Mouse (Mus musculus) liver, postnatal 0 days (tissue): ENCODE data around the gene Atxn1. TPM values are rescaled to one million over a fixed set of nuclear protein-coding genes. Genes with fewer than 3 reads are reported as not detected.
A peak's percentile ranks its signal among the peaks of the same experiment; 100 is the strongest.

Experiments
- ATAC-seq: fragments of 200-750 bp; cut with Nextera tagmentation; 2 replicates; pipeline ENCODE4 v1.8.0; 2017; ENCODE audit warnings: mild to moderate bottlenecking, moderate library complexity
- DNase-seq: peaks from one replicate; pipeline ENCODE4 v3.0.0-alpha.2; 2016
- H3K27ac ChIP-seq: fragments of 300-500 bp; sonication (generic); 2 replicates; pipeline ENCODE4 v1.5.1; 2014; ENCODE audit warnings: antibody characterized with exemption, moderate library complexity, mild to moderate bottlenecking, low read depth
- H3K27me3 ChIP-seq: fragments of 300-500 bp; sonication (generic); 2 replicates; pipeline ENCODE4 v1.6.1; 2014; ENCODE audit warnings: low read length, control low read depth, mixed read lengths; ENCODE audit not compliant: insufficient read depth
- H3K36me3 ChIP-seq: fragments of 300-500 bp; sonication (generic); replicated peaks from 2 replicates; pipeline ENCODE4 v1.6.1; 2014; ENCODE audit warnings: mild to moderate bottlenecking, control low read depth, low read length, moderate library complexity, mixed read lengths; ENCODE audit not compliant: insufficient read depth
- H3K4me1 ChIP-seq: fragments of 300-500 bp; sonication (generic); 2 replicates; pipeline ENCODE4 v1.6.1; 2014; ENCODE audit warnings: antibody characterized with exemption, mild to moderate bottlenecking, control low read depth; ENCODE audit not compliant: insufficient read depth
- H3K4me2 ChIP-seq: fragments of 300-500 bp; sonication (generic); 2 replicates; pipeline ENCODE4 v1.6.1; 2014; ENCODE audit warnings: low read depth, mild to moderate bottlenecking, low read length, moderate library complexity, mixed read lengths
- H3K4me3 ChIP-seq: fragments of 300-500 bp; sonication (generic); 2 replicates; pipeline ENCODE4 v1.5.1; 2014; ENCODE audit warnings: low read depth, low read length
- H3K9ac ChIP-seq: fragments of 300-500 bp; sonication (generic); replicated peaks from 2 replicates; pipeline ENCODE4 v1.6.1; 2014; ENCODE audit warnings: mild to moderate bottlenecking, moderate library complexity
- H3K9me3 ChIP-seq: fragments of 300-500 bp; sonication (generic); 2 replicates; pipeline ENCODE4 v1.6.1; 2016; ENCODE audit warnings: mild to moderate bottlenecking, control low read depth, low read length, mixed read lengths
- CTCF ChIP-seq: sonication (generic); IDR thresholded peaks from 2 replicates; pipeline ENCODE4 v1.5.1; 2016; ENCODE audit warnings: antibody characterized with exemption, low read depth
- EP300 ChIP-seq: IDR thresholded peaks from 2 replicates; pipeline ENCODE4 v1.6.1; 2016; ENCODE audit warnings: antibody characterized with exemption, low read depth, mild to moderate bottlenecking
- WGBS: fragments of 180-500 bp; shearing (Covaris S2); extraction: QIAGEN DNeasy Blood & Tissue Kit; methylation state at CpG from one replicate; pipeline ENCODE4 v1.1.7; 2014; ENCODE audit not compliant: insufficient replicate concordance; 5-methylcytosine and 5-hydroxymethylcytosine counted together
- polyA plus RNA-seq: library from polyadenylated mRNA; unstranded; fragments of >200 nt; fragmentation: Nextera tagmentation; extraction: Ambion mirVana; gene quantifications from 2 replicates; pipeline ENCODE4 v1.2.1, GENCODE M21; 2015

Atxn1 gene
- polyA plus RNA-seq, 1 experiment from 2014 or later = 4.4 TPM

DNA sequence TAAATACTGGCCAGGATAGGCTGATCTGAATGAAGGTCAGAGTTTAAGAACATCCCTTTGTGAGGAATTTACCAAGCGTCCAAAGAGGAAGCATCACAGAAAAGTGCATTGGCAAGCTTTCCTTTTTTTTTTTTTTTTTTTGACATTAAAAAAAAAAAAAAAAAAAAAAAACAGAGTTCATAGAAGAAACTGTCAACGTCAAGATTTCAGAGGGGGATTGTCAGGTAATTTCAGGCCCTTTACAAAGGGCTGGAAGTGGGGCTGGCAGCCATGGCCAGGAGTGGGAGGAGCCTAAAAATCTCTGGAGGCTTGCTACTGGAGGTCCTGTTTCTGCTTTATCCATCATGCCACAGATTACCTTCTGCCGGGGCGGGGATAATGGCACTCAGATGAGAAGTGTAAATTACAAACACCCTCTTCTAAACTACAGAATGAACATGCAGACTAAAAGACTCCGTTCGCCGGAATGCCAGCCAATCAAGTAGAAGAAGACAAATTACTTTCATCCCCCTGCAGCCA, 9.2 kb upstream of the Atxn1 start:
- no peak overlapping the region for H3K4me2 ChIP-seq
- WGBS = 57% methylated on average over 7 of the region's 7 CpGs
- TF ChIP-seq EP300 = no peak
- no peak for TF ChIP-seq CTCF

DNA sequence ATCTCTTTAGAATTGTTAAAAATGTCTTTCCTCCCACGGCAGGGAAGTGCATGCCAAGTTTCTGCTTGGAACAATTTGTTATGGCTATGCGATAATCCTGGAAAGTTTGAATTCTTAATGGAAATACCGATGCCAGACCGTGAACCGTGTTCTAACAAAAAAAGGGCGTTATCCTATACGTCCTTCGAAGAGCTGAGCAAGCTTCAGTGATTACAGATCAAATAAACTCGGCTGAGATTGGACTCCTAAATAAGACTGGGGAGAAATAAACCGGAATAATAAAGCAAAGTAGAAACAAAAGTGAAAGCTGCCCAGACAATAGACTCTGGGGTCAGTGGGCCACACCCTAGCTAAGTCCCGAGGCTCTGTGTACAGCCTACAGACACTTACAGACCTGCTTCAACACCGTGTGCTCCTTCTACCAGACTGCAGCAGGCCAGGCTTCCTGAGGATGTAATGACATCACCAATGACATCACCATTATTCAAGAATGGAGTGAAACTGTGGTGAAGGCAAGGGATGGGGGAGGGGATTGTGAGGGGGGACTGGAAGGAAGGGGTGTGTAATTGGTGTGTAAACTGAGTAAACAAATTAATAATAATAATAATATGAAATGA, 6.2 kb upstream of the Atxn1 start:
- WGBS = 57% methylated on average over 12 of the region's 12 CpGs
- no peak overlapping the region for H3K4me2 ChIP-seq
- H3K27me3 ChIP-seq = no peaks in the 10 kb centered on the region
- ATAC-seq (no peak), DNase-seq (no peak)
- peaks cover 2% of the 10 kb centered on the region; the same call in 1 of the 2 replicates for H3K4me1 ChIP-seq
- no peak overlapping the region for H3K9ac ChIP-seq
- H3K9me3 ChIP-seq = no peaks in the 10 kb centered on the region
- TF ChIP-seq EP300 (no peak), CTCF (no peak)
- H3K36me3 ChIP-seq = no peaks in the 10 kb centered on the region
- no peak overlapping the region for H3K4me3 ChIP-seq
- H3K27ac ChIP-seq = no peak overlapping the region

More for the DNA sequence above, 9.2 kb upstream of the Atxn1 start:
- no peaks in the 10 kb centered on the region for H3K36me3 ChIP-seq
- no peak for ATAC-seq
- H3K4me1 ChIP-seq = no peaks in the 10 kb centered on the region
- H3K4me3 ChIP-seq = no peak overlapping the region
- no peak for DNase-seq
- H3K9me3 ChIP-seq = no peaks in the 10 kb centered on the region
- no peak overlapping the region for H3K27ac ChIP-seq
- no peak overlapping the region for H3K9ac ChIP-seq
- H3K27me3 ChIP-seq = no peaks in the 10 kb centered on the region

DNA sequence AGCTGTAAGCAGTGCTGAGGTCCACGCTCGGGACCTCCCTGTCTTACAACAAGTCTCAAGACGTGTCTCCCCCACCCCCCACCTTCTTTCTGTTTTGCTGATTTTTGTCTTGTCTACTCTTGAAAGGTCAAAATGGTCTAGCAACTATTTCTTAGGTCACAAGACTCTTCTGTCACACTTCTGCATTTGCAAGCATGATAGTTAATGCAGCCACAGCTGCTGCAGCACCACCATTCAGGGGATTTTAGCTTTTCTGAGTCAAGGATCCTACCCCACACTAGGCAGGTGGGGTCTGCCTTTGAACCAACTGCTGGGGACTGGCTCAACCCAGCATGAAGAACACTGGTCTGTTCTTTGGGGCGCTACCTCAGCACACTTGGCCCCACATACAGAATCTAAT, 3.4 kb upstream of the Atxn1 start:
- WGBS = 74% methylated on average over 4 of the region's 4 CpGs
- Histone ChIP-seq H3K9me3 (no peaks in the 10 kb centered on the region), H3K4me2 (no peak overlapping the region), H3K9ac (no peak overlapping the region), H3K27ac (no peak overlapping the region), H3K4me1 (peaks cover 5% of the 10 kb centered on the region; the same call in 1 of the 2 replicates), H3K36me3 (no peaks in the 10 kb centered on the region), H3K27me3 (no peaks in the 10 kb centered on the region), H3K4me3 (no peak overlapping the region)
- ATAC-seq (no peak), DNase-seq (no peak)
- TF ChIP-seq EP300 (no peak), CTCF (no peak)

DNA sequence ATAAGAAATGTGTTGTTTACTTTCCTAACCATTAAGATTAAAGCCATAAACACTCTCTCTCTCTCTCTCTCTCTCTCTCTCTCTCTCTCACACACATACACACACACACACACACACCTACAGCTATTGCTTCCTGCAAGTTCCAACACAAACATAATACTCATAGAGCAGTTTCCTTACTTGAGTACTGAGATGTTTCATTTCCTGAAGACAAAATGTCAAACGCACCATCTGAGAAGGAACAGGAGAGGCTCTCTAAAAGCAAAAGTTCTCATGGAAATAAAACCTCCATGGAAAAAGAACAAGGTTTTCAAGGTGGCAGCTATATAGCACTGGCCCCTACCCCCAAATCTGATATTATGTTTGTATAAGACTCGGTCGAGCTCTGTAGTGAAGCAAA, 2.6 kb upstream of the Atxn1 start:
- TF ChIP-seq CTCF (no peak), EP300 (no peak)
- WGBS = 55% methylated on average over 3 of the region's 3 CpGs
- no peaks in the 10 kb centered on the region for H3K36me3 ChIP-seq
- no peak overlapping the region for H3K27ac ChIP-seq
- no peak overlapping the region for H3K4me2 ChIP-seq
- no peak for ATAC-seq
- no peak overlapping the region for H3K4me3 ChIP-seq
- H3K4me1 ChIP-seq = peaks cover 5% of the 10 kb centered on the region; the same call in 1 of the 2 replicates
- H3K27me3 ChIP-seq = no peaks in the 10 kb centered on the region
- DNase-seq = no peak
- no peak overlapping the region for H3K9ac ChIP-seq
- H3K9me3 ChIP-seq = no peaks in the 10 kb centered on the region

DNA sequence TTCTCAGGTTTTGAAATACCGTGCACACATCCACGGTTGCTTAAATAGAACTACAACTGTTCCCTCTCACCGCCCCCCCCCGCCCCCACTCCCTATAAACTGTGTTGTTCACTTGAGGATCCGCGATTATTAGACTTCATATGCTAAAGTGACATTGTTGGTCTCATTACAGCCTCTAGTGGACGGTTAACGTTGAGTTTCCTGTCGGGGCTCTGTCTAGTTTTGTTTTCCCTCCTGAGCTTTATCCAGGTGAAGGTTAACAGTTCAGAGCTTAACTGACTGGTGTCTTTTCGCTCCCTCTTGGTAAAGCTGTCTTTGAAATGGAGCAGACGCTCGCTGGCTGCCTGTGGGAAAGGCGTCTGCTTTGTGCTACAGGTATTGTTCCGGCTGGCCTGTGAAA, 1.8 kb upstream of the Atxn1 start:
- TF ChIP-seq EP300 = no peak
- TF ChIP-seq CTCF = peak; percentile 80
- peak overlapping the region; percentile 98 for H3K27ac ChIP-seq
- H3K4me1 ChIP-seq = peaks cover 10% of the 10 kb centered on the region; the same call in 1 of the 2 replicates

GRCm38 (mm10) chr13:45965594-45966432, 1.0 kb upstream of the Atxn1 start:
- ATAC-seq (peak; percentile 3), DNase-seq (peak; percentile 29)
- H3K9me3 ChIP-seq = no peaks in the 10 kb centered on the region
- peaks cover 10% of the 10 kb centered on the region; the same call in 1 of the 2 replicates for H3K4me1 ChIP-seq
- WGBS = under 1% methylated on average over 41 of the region's 41 CpGs
- peak overlapping the region; percentile 94 for H3K4me2 ChIP-seq
- peak overlapping the region; percentile 98 for H3K27ac ChIP-seq
- H3K27me3 ChIP-seq = no peaks in the 10 kb centered on the region
- H3K36me3 ChIP-seq = no peaks in the 10 kb centered on the region
- H3K9ac ChIP-seq = peak overlapping the region; percentile 94
- TF ChIP-seq EP300 = no peak
- TF ChIP-seq CTCF = 0 out of 2 replicates have a peak, but pooled peaks have one; percentile 20
- H3K4me3 ChIP-seq = peak overlapping the region; percentile 92

More for the DNA sequence above, 1.8 kb upstream of the Atxn1 start:
- no peak for ATAC-seq
- H3K27me3 ChIP-seq = no peaks in the 10 kb centered on the region
- no peaks in the 10 kb centered on the region for H3K36me3 ChIP-seq
- peak overlapping the region; percentile 94 for H3K4me2 ChIP-seq
- peak; percentile 37 for DNase-seq
- no peak overlapping the region; the same call in 1 of the 2 replicates for H3K9ac ChIP-seq
- no peaks in the 10 kb centered on the region for H3K9me3 ChIP-seq
- WGBS = 6% methylated on average over 14 of the region's 14 CpGs
- H3K4me3 ChIP-seq = peak overlapping the region; percentile 92
